Mouse (Mus musculus): ENCODE data around the gene Hoxc9. TPM values are rescaled to one million over a fixed set of nuclear protein-coding genes. Genes with fewer than 3 reads are reported as not detected.

Hoxc9 gene
- total RNA-seq, 4 experiments from 2014 or later, result 5.3 to 7.4 (median 6.0) TPM

GRCm38 (mm10) chr15:102998608-102999182 lies 22.5 kb downstream of the Hoxc9 start:
- no peak for DNase-seq (ENCODE audit: low spot score in 2 of 2)

- peak; percentile 85 to 91 for DNase-seq (ENCODE audit: low spot score in 2 of 2)
Measured at GRCm38 (mm10) chr15:102999183-102999831, 23.1 kb downstream of the Hoxc9 start.

DNA sequence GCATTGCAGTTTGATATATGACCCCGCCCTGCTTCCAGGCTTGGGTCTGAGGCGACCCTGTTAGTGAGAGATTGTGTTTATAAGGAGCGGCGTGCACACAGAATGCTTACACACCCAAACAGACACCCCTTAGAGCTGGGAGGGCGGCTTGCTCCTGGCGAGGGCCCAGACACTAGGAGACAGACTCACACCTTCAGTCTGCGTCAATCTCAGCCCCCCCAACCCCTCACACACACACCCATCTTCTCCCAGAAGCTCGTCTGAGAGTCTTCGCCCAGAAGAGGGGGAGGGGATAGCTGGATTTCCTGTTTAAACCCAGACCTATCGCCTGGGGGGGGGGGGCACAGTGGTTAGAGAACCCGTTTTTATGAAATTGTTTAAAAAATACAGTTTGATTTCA lies 23.7 kb downstream of the Hoxc9 start:
- DNase-seq (ENCODE audit: low spot score in 2 of 2), result no peak

DNA sequence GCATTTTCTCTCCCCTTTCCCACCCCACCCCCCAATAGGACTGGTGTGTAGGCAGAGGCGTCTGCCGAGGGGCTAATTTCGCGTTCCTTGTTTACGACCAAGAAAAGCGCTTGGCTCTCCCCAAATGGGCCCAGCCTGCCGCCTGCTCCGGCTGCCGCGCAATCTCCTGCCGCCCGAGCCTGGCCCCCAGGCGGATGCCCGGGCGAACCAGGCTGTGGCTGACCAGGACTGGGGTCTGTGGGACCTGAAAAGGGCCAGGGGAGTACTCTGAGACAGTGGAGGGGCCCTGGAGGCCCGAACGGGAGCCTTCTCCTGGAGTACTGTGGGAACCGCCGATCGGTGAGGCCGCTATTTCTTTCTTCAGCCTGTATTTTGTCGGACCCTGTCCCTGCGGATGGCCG lies 24.3 kb downstream of the Hoxc9 start:
- DNase-seq (ENCODE audit: low spot score in 2 of 2), result no peak

DNA sequence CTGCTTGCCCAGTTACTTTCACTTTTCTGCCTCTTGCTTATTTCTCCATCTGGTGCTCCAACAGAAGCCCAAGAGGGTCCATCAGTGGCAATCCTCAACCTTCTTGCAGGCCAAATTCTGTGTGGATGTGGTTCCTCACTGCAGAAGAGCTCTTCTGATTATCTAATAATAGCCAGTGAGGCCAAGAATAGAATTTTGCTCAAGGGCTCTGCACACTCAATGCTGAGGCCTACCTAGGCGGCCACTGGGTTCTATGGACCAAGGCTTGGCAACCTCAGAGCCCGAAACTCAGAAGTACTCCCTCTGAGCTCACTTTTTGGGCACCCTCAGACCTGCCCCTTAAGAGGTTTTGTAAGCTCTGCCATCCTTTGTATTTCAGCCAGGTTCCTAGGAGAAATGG lies 25.1 kb downstream of the Hoxc9 start:
- DNase-seq (ENCODE audit: low spot score in 2 of 2), result no peak

DNA sequence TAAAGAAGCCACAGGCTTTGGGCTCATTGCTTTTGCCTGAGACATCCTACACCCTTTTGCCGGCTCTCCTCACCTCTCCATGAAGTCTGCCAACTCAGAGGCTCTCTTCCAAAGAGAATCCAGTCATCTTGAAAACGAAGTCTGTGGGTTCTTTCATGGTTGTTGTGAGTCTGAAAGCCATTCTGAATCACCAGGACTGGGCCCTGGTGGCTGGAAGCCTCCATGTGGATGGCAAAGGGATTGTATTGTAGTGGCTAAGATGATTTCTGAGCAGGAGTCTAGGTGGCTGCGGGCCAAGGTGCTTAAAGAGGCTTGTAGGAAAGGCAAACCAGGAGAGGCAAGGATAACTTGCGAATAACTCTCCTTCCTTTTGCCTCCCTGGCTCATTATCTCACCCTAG lies 25.9 kb downstream of the Hoxc9 start:
- no peak for DNase-seq (ENCODE audit: low spot score in 2 of 2)

GRCm38 (mm10) chr15:103002821-103003448 lies 26.7 kb downstream of the Hoxc9 start:
- no peak for DNase-seq (ENCODE audit: low spot score in 2 of 2)

GRCm38 (mm10) chr15:103005308-103005707 lies 29.1 kb downstream of the Hoxc9 start:
- peak in 1 of 2 experiments; percentile 40 for DNase-seq (ENCODE audit: low spot score in 2 of 2)

DNA sequence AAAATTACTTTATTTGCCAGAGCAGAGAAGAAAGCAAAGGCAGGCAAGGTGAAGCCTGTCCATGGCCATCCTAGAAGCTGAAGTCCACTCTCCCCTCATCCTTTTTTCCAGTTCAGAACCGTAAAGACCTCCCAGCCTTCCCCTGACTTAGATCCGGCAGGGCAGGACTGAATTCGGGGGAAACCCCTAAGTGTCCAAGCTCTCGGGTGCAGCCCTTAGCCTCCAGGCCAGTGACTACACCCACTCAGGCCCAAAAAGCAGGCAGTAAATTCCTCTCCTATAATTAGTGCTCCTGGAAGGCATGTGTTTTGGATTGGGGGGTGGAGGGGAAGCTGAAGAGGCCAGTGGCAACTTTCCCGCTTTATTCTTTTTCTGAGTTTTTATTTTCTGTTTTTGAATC lies 29.6 kb downstream of the Hoxc9 start:
- DNase-seq (ENCODE audit: low spot score in 2 of 2), result no peak

- DNase-seq (ENCODE audit: low spot score in 2 of 2), result no peak
Measured at GRCm38 (mm10) chr15:103006326-103006725, 30.1 kb downstream of the Hoxc9 start.

DNA sequence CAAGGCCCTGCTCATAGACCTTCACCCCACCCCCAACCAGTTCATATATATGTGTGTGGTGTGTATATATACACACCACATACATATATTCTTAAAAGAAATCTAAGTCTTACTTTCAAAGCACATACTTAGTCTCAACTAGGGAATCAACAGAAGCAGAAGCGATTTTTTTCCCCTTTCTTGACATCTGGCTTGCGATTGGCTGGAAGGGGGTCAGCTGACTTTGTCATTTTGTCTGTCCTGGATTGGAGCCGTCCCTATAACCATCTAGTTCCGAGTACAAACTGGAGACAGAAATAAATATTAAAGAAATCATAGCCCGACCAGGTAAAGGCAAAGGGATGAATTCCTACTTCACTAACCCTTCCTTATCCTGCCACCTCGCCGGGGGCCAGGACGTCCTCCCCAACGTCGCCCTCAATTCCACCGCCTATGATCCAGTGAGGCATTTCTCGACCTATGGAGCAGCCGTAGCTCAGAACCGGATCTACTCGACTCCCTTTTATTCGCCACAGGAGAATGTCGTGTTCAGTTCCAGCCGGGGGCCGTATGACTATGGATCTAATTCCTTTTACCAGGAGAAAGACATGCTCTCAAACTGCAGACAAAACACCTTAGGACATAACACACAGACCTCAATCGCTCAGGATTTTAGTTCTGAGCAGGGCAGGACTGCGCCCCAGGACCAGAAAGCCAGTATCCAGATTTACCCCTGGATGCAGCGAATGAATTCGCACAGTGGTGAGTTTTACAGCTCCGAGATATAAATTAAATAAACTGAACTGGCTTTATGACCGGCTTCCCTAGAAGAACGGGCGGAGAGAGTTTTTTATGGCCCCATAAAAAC lies 33.2 kb downstream of the Hoxc9 start:
- no peak for DNase-seq (ENCODE audit: low spot score in 2 of 2)

GRCm38 (mm10) chr15:103010112-103010846 lies 34.0 kb downstream of the Hoxc9 start:
- DNase-seq (ENCODE audit: low spot score in 2 of 2), result no peak

DNA sequence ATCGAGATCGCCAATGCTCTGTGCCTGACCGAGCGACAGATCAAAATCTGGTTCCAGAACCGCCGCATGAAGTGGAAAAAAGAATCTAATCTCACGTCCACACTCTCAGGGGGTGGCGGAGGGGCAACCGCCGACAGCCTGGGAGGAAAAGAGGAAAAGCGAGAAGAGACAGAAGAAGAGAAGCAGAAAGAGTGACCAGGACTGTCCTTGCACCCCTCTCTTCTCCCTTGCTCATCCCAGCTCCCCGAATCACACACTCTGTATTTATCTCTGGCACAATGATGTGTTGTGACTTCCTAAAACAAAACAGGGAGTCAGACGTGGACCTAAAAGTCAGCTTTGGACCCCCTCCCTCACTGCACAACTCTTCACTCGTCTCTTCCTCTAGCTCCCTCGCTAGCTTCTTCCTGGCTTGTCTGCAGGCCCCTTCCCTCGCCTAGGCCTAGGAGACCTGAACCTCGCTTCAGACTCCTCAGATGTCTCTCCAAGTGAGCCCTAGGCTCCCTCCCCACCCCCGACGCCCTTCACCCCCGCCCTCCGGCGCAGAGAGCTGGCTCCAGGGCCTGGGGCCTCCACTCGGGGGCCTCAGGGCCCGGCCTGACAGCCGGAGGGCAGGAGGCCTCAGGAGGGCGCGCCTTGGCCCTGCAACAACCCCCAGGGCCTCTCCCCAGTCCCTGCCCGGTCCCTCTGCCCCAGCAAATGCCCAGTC lies 34.8 kb downstream of the Hoxc9 start:
- no peak for DNase-seq (ENCODE audit: low spot score in 2 of 2)

- no peak for DNase-seq (ENCODE audit: low spot score in 2 of 2)
Measured at GRCm38 (mm10) chr15:103011928-103012486, 35.8 kb downstream of the Hoxc9 start.

GRCm38 (mm10) chr15:103013238-103013984 lies 37.2 kb downstream of the Hoxc9 start:
- DNase-seq (ENCODE audit: low spot score in 2 of 2), result no peak

- peak; percentile 50 to 54 for DNase-seq (ENCODE audit: low spot score in 2 of 2)
Measured at GRCm38 (mm10) chr15:103014166-103015008, 38.1 kb downstream of the Hoxc9 start.

DNA sequence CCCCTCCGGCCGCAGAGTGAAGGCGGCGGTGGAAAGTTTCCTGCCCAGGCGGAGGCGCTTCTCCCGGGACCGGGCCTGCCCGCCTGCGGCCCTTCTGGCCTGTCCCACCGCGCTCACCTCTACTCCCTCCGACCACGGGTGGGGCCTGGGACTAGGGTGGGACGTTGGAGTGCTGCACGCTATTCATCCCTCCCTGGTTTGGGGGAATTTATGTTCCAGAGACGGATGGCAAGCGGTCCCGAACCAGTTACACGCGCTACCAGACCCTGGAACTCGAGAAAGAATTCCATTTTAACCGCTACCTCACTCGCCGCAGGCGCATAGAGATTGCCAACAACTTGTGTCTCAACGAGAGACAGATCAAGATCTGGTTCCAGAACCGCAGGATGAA lies 38.8 kb downstream of the Hoxc9 start:
- DNase-seq (ENCODE audit: low spot score in 2 of 2), result no peak

- no peak for DNase-seq (ENCODE audit: low spot score in 2 of 2)
Measured at GRCm38 (mm10) chr15:103015406-103016166, 39.3 kb downstream of the Hoxc9 start.
